Mouse (Mus musculus) small intestine, adult 2 months (tissue): ENCODE data around the gene Papss2. TPM values are rescaled to one million over a fixed set of nuclear protein-coding genes. Genes with fewer than 3 reads are reported as not detected.

Source experiments
- H3K27ac ChIP-seq: fragments of 200-500 bp; 2 replicates; pipeline ENCODE4 v1.5.1; 2012; ENCODE audit warnings: low read depth, low read length, control low read depth, inconsistent platforms; ENCODE audit not compliant: insufficient read depth
- H3K27me3 ChIP-seq: fragments of 200-500 bp; 2 replicates; pipeline ENCODE4 v1.6.1; 2012; ENCODE audit warnings: mild to moderate bottlenecking, moderate library complexity, low read length, inconsistent platforms; ENCODE audit not compliant: control insufficient read depth, insufficient read depth
- H3K36me3 ChIP-seq: fragments of 200-500 bp; 2 replicates; pipeline ENCODE4 v1.6.1; 2012; ENCODE audit warnings: mild to moderate bottlenecking, low read length, control low read depth, inconsistent platforms; ENCODE audit not compliant: control insufficient read depth, insufficient read depth
- H3K4me1 ChIP-seq: fragments of 200-500 bp; 2 replicates; pipeline ENCODE4 v1.6.1; 2012; ENCODE audit warnings: low read length, inconsistent platforms, mixed read lengths; ENCODE audit not compliant: control insufficient read depth, insufficient read depth, insufficient read length
- H3K4me3 ChIP-seq: fragments of 200-500 bp; 2 replicates; pipeline ENCODE4 v1.5.1; 2012; ENCODE audit warnings: low read depth, mild to moderate bottlenecking, control low read depth, inconsistent platforms, low read length, moderate library complexity
- CTCF ChIP-seq: fragments of 200-500 bp; IDR thresholded peaks from 2 replicates; pipeline ENCODE4 v1.5.1; 2012; ENCODE audit warnings: low read depth, mild to moderate bottlenecking, control low read depth, inconsistent platforms, low read length, moderate library complexity, mixed read lengths; ENCODE audit not compliant: insufficient replicate concordance, insufficient read length; ENCODE audit errors: extremely low read depth
- POLR2A ChIP-seq: fragments of 200-500 bp; IDR thresholded peaks from 2 replicates; pipeline ENCODE4 v1.6.1; 2012; ENCODE audit warnings: low read depth, mild to moderate bottlenecking, control low read depth, inconsistent platforms, low read length, moderate library complexity
- WGBS: fragments of 180-500 bp; shearing (Covaris S2); methylation state at CpG from one replicate; pipeline ENCODE4 v1.1.7; 2018; 5-methylcytosine and 5-hydroxymethylcytosine counted together
- polyA plus RNA-seq: library from polyadenylated mRNA; depleted of rRNA; stranded (reverse); fragments of >200 nt; gene quantifications from 2 replicates; pipeline ENCODE4 v1.2.3, GENCODE M21; 2012

The Papss2 gene
- polyA plus RNA-seq, 1 experiment: 24.3 TPM

DNA sequence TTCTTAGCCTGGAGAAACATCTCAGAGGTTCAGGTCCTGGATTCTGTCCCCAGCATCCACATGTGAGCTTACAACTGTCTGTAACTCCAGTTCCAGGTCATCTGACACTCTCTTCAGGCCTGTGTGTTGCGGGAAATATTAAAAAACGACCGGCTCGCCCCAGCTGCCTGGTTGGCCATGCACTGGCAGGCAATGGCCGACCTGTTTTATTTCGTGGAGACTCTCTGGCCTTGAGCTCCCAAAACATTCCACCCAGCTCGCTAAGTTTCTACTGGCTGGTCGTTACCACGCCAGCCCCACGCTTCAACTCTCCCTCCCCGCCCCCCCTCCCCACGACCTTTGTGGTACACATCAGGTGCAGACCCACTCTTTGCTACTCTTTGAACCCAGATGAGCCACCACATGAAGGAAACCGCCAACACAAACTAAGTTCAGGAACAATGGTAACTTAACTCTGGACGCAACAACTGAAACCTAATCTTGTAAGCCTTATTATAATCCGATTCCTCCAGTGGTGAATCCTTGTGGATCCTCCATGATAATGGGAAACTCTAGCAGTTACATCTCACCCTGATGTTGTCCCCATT, 25.4 kb downstream of the Papss2 start:
- TF ChIP-seq CTCF (no peak), POLR2A (no peak)
- H3K27me3 ChIP-seq: no peaks in the 10 kb centered on the region
- WGBS: 87% methylated on average over 15 of the region's 15 CpGs
- no peak overlapping the region for H3K27ac ChIP-seq
- no peak overlapping the region for H3K4me3 ChIP-seq
- H3K4me1 ChIP-seq: no peaks in the 10 kb centered on the region; the same call in 1 of the 2 replicates
- peaks cover 2% of the 10 kb centered on the region for H3K36me3 ChIP-seq

DNA sequence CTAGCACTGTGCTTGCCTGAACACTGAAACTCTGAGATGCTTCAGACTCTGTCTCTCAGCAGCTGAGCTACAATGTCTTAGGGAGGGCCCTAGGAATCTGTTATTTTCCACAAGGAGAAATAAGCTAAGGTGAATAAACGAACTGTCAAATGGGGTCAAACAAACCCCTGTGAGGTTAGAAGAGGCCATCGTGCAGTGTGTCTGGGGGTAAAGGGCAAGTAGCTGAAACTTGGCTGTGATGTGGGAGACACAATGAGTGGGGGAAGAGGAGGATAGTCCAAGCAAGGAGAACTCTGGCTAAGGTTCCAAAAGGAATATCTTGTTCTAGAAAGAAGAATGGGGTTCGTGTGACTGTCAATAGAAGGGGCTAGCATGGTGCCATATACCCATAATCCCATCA, 26.6 kb downstream of the Papss2 start:
- Histone ChIP-seq H3K36me3 (peaks cover 2% of the 10 kb centered on the region), H3K27ac (no peak overlapping the region), H3K4me3 (no peak overlapping the region), H3K27me3 (no peaks in the 10 kb centered on the region), H3K4me1 (no peaks in the 10 kb centered on the region; the same call in 1 of the 2 replicates)
- TF ChIP-seq POLR2A (no peak), CTCF (no peak)
- WGBS: 70% methylated on average over 3 of the region's 3 CpGs

DNA sequence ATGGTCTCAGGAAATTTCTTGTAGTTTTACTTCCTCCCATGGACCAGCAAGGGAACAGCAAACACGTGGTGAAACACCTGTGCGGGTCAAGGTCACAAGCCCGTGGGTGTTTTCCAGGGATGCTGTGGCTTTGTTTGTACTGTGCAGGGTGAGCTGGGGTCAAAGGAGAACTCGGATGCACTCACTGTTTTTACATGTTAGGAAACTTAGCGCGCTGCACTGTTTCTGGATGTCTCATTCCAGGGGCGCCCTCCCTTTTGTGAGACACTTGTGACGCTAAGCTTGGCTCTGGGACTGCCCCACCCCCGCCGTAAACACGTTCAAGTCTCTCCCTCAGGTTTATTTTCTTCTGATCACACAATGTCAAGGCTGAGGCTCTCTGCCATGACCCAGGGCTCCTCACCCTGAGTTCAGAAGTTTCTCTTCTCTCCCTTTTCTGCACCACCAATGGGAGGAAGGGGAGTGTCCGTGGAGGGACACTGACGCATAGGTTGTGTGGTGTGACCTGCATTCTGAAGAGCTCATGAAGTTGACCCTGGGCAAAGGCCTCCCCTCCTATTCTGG, 31.3 kb downstream of the Papss2 start:
- H3K27ac ChIP-seq: no peak overlapping the region

DNA sequence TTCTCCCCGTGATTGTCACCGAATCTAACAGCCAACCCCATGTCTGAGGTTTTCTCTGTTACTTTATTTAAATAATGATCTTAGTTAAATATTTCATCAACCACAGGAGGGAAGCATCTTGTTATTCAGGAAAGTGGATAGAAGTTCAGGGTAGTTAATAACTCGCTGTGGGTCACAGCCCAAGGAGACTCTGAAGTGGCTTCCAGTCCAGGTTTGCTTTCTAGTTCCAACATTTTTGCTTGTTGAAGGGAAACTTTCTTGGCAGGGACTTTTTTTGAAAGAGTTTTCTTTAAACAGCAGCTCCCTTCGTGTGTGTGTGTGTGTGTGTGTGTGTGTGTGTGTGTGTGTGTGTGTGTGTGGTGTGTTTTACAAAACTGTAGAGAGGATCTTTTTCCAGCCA, 32.0 kb downstream of the Papss2 start:
- 74% methylated on average over 4 of the region's 4 CpGs for WGBS
- TF ChIP-seq CTCF: no peak
- no peak for TF ChIP-seq POLR2A
- Histone ChIP-seq H3K27me3 (no peaks in the 10 kb centered on the region), H3K36me3 (no peaks in the 10 kb centered on the region), H3K4me1 (no peaks in the 10 kb centered on the region; the same call in 1 of the 2 replicates), H3K27ac (no peak overlapping the region), H3K4me3 (no peak overlapping the region)

More for the DNA sequence above, 31.3 kb downstream of the Papss2 start:
- 40% methylated on average over 13 of the region's 13 CpGs for WGBS
- no peak overlapping the region for H3K4me3 ChIP-seq
- H3K27me3 ChIP-seq: no peaks in the 10 kb centered on the region
- no peaks in the 10 kb centered on the region for H3K36me3 ChIP-seq
- TF ChIP-seq CTCF (no peak), POLR2A (no peak)
- no peaks in the 10 kb centered on the region; the same call in 1 of the 2 replicates for H3K4me1 ChIP-seq

DNA sequence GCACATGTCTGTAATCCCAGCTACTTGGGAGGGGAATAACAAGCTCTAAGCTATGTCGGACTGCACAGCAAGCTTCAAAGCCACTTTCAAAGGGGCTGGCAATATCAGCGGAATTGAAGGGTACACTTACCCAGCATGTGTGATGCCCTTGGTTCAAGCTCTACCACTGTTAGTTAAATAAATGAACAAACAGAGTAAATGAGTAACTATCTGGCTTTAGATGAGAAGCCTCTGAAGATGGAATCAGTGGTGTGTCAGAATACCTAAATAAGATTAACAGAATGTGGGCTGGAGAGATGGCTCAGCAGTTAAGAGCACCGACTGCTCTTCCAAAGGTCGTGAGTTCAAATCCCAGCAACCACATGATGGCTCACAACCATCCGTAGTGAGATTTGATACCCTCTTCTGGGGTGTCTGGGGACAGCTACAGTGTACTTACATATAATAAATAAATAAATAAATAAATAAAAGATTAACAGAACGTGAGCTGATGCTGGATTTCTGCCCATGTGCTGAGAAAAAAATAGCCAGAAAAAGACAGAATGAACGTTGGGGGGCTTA, 33.1 kb downstream of the Papss2 start:
- H3K27me3 ChIP-seq: no peaks in the 10 kb centered on the region
- TF ChIP-seq CTCF (no peak), POLR2A (no peak)
- no peaks in the 10 kb centered on the region for H3K36me3 ChIP-seq
- no peak overlapping the region for H3K27ac ChIP-seq
- 82% methylated on average over 7 of the region's 7 CpGs for WGBS
- H3K4me1 ChIP-seq: no peaks in the 10 kb centered on the region
- H3K4me3 ChIP-seq: no peak overlapping the region

DNA sequence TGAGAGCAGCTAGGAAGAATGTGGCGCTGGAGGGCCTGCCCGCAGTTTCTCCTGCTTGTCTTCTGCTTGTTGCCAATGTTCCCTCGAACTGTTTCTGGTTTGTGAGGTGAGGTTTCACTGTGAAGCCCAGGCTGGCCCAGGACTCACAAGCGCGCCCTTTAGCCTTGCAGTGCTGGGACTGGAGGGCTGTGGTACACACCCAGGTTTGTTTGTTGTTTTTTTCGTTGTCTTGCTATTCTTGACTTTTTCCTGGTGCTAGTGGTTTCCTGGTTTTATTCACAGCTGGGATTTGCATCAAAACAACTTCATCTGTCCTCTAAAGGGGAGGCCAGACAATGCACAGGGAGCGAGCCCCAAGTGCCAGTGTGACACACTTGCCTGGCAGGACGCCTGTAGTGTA, 39.3 kb downstream of the Papss2 start:
- H3K27ac ChIP-seq: no peak overlapping the region

More for the DNA sequence above, 39.3 kb downstream of the Papss2 start:
- no peak overlapping the region for H3K4me3 ChIP-seq
- TF ChIP-seq CTCF: no peak
- TF ChIP-seq POLR2A: no peak
- H3K4me1 ChIP-seq: peaks cover 14% of the 10 kb centered on the region; the same call in 1 of the 2 replicates
- H3K27me3 ChIP-seq: no peaks in the 10 kb centered on the region
- WGBS: 85% methylated on average over 8 of the region's 8 CpGs
- peaks cover 34% of the 10 kb centered on the region for H3K36me3 ChIP-seq
